Mouse (Mus musculus) kidney, embryonic 16.5 days (tissue): Measurements from ENCODE around the gene Serpinb6a. TPM values are rescaled to one million over a fixed set of nuclear protein-coding genes. Genes with fewer than 3 reads are reported as not detected.

Experiments
- ATAC-seq: fragments of 200-750 bp; cut with Nextera tagmentation; 2 replicates; pipeline ENCODE4 v1.8.0; 2017; ENCODE audit warnings: moderate TSS enrichment; ENCODE audit not compliant: low FRiP score, low TSS enrichment
- H3K27ac ChIP-seq: fragments of 300-500 bp; sonication (generic); 2 replicates; pipeline ENCODE4 v1.5.1; 2014; ENCODE audit warnings: low read length
- H3K27me3 ChIP-seq: fragments of 300-500 bp; sonication (generic); 2 replicates; pipeline ENCODE4 v1.6.1; 2014; ENCODE audit warnings: low read length, control low read depth, mixed read lengths; ENCODE audit not compliant: insufficient read depth
- H3K36me3 ChIP-seq: fragments of 300-500 bp; sonication (generic); 2 replicates; pipeline ENCODE4 v1.6.1; 2014; ENCODE audit warnings: low read length, control low read depth, mixed read lengths; ENCODE audit not compliant: insufficient read depth
- H3K4me1 ChIP-seq: fragments of 300-500 bp; sonication (generic); 2 replicates; pipeline ENCODE4 v1.6.1; 2014; ENCODE audit warnings: low read length, control low read depth, mixed read lengths; ENCODE audit not compliant: insufficient read depth
- H3K4me2 ChIP-seq: fragments of 300-500 bp; sonication (generic); replicated peaks from 2 replicates; pipeline ENCODE4 v1.6.1; 2014; ENCODE audit warnings: low read depth, low read length
- H3K4me3 ChIP-seq: fragments of 300-500 bp; sonication (generic); 2 replicates; pipeline ENCODE4 v1.5.1; 2014; ENCODE audit warnings: mild to moderate bottlenecking, low read length
- H3K9ac ChIP-seq: fragments of 300-500 bp; sonication (generic); replicated peaks from 2 replicates; pipeline ENCODE4 v1.6.1; 2014; ENCODE audit warnings: low read length
- H3K9me3 ChIP-seq: fragments of 300-500 bp; sonication (generic); 2 replicates; pipeline ENCODE4 v1.6.1; 2016; ENCODE audit warnings: low read length, control low read depth
- WGBS: fragments of 180-500 bp; shearing (Covaris S2); extraction: QIAGEN DNeasy Blood & Tissue Kit; methylation state at CpG from one replicate; pipeline ENCODE4 v1.1.7; 2014; 5-methylcytosine and 5-hydroxymethylcytosine counted together
- polyA plus RNA-seq: library from polyadenylated mRNA; unstranded; fragments of >200 nt; fragmentation: Nextera tagmentation; extraction: Ambion mirVana; gene quantifications from 2 replicates; pipeline ENCODE4 v1.2.1, GENCODE M21; 2015

The Serpinb6a gene
- polyA plus RNA-seq, 1 experiment from 2014 or later = 72.8 TPM

DNA sequence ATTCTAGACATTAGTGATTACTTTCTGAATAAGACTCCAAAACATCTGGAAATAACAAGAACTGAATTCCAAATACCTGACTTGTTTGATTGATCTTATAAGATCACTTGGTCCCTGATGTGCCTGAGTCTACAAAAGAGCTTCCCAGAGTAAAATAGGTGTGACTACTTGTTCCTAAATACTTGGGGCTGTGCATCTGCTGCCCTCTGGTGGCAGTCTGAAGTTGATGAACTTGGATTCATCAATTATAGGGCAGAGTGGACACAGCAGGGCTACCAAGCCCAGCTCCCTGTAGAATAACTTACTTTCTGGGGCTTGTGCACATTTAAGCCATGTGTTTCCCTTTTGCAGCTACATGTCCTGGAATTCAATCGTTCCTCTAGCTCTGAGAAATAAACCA is 7.4 kb downstream of the Serpinb6a start:
- H3K27ac ChIP-seq = no peak overlapping the region
- no peaks in the 10 kb centered on the region for H3K36me3 ChIP-seq
- no peak overlapping the region for H3K4me2 ChIP-seq
- H3K9ac ChIP-seq = no peak overlapping the region
- no peak overlapping the region for H3K4me3 ChIP-seq
- no peaks in the 10 kb centered on the region for H3K9me3 ChIP-seq
- H3K4me1 ChIP-seq = no peaks in the 10 kb centered on the region
- no peaks in the 10 kb centered on the region for H3K27me3 ChIP-seq
- WGBS = 15% methylated on average over 1 of the region's 1 CpGs
- 0 out of 2 replicates have a peak, but pooled peaks have one; percentile 61 for ATAC-seq

DNA sequence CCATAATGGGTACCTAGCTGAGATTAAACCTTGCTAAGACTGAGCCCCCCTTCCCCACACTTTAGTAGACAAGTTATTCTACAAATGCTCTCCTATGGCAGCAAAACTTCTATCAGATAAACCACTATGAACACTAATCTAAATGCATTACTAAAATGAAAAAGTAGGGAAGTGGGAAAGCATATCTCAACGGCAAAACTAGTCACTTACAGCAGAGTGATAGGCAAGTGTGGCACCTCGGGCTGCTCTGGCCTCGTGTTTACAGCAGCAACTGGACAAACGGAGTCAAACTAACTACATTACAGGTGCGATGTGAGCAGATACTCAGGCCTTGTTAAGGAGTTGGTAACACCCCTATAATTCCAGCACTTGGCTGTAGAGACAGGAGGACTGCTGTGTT is 13.0 kb downstream of the Serpinb6a start:
- no peaks in the 10 kb centered on the region for H3K9me3 ChIP-seq
- H3K4me3 ChIP-seq = no peak overlapping the region
- H3K27ac ChIP-seq = no peak overlapping the region
- H3K36me3 ChIP-seq = 0 out of 2 replicates have a peak, but pooled peaks cover 15% of the 10 kb centered on the region
- H3K4me1 ChIP-seq = no peaks in the 10 kb centered on the region
- 81% methylated on average over 5 of the region's 5 CpGs for WGBS
- no peak overlapping the region for H3K9ac ChIP-seq
- no peak for ATAC-seq
- H3K27me3 ChIP-seq = no peaks in the 10 kb centered on the region
- no peak overlapping the region for H3K4me2 ChIP-seq

DNA sequence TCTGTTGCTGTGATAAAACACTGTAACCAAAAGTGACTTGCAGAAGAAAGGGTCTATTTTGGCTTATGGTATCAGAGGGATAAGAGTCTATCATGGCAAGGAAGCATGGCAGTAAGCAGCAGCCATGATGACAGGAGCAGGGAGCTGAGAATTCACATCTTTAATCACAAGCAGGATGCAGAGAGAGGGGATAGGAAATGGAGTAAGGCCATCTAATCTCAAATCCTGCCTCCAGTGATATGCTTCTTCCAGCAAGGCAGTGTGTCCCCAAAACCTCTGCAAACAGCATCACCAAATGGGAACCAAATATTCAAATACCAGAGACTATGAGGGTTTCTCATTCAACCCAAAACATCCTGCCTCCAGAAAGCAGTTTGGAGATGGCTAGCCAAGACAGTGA is 36.0 kb downstream of the Serpinb6a start:
- H3K4me1 ChIP-seq = peaks cover 9% of the 10 kb centered on the region; the same call in 1 of the 2 replicates
- H3K27me3 ChIP-seq = no peaks in the 10 kb centered on the region
- no peak overlapping the region for H3K4me2 ChIP-seq
- no peak overlapping the region for H3K9ac ChIP-seq
- no peaks in the 10 kb centered on the region for H3K9me3 ChIP-seq
- no peaks in the 10 kb centered on the region for H3K36me3 ChIP-seq
- ATAC-seq = no peak
- H3K4me3 ChIP-seq = no peak overlapping the region
- no peak overlapping the region for H3K27ac ChIP-seq

DNA sequence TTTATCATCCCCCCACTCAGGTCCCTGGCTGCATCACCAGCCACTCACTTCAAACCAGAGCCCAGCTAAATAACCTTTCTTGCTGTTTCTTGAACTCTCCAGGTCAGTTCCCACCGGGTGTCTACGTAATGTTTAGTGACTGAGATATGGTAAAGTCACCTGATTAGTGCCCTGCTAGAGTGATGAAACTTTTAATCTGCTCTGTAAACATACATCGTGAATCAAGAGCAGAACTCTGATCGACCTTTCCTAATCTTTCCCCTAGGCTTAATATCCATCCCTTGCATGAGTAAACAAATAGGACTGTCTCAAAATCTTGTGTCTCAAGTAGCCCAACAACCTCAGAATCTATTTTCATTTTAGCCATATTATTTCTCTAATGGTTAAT is 36.6 kb downstream of the Serpinb6a start:
- no peaks in the 10 kb centered on the region for H3K27me3 ChIP-seq
- H3K27ac ChIP-seq = no peak overlapping the region
- H3K4me3 ChIP-seq = no peak overlapping the region
- no peak for ATAC-seq
- no peaks in the 10 kb centered on the region for H3K36me3 ChIP-seq
- peaks cover 9% of the 10 kb centered on the region; the same call in 1 of the 2 replicates for H3K4me1 ChIP-seq
- no peaks in the 10 kb centered on the region for H3K9me3 ChIP-seq
- H3K4me2 ChIP-seq = peak overlapping the region; percentile 65
- H3K9ac ChIP-seq = no peak overlapping the region
- WGBS = 62% methylated on average over 4 of the region's 4 CpGs

DNA sequence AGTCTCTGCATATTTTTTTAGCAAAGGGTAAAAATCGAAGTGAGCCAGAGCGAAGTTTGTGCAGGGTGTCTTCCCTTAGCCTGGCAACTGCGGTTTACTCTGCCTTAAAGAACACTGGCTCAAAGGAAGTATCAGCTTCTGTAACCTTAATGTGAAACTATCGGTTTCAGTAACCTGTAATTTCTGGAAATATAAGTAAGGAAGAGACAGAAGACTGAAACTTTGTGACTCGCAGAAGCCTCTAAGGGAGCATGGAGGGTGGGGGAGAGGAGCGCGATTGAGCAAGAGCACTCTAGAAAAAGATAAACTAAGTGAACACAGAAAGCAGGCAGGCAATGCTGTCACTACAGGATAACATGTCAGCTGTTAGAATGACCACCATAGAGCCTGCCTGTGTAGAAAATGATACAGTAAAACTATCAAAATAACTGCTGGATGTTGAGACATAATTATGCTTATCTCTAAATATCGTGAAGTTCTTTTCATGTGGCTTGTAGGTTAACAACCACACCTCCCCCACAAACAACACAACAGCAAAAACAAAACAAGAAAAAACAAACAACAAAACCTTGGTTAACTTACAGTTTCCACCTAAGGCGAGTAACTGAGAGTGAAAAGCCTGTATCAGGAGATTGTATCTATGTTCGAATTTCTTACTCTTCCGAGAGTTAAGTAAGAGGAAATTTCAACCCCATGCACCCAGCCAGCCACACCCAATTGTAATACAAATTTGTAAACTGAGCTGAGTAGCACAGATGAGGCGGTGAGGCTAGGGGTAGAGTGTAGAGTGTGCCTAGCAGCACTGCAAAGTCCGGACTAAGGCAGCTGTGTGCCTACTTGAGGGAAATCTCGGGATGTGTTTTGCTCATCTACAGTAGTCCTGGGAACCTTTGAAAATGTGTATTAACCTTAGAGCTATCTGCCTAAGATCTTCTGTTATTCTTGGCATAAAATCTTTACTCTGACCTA is 37.3 kb downstream of the Serpinb6a start:
- H3K9me3 ChIP-seq = no peaks in the 10 kb centered on the region
- peak overlapping the region; percentile 96 for H3K27ac ChIP-seq
- ATAC-seq = peak; percentile 68; the same call in 1 of the 2 replicates
- 14% methylated on average over 14 of the region's 14 CpGs for WGBS
- no peaks in the 10 kb centered on the region for H3K27me3 ChIP-seq
- peaks cover 9% of the 10 kb centered on the region; the same call in 1 of the 2 replicates for H3K4me1 ChIP-seq
- peak overlapping the region; percentile 72 for H3K9ac ChIP-seq
- peak overlapping the region; percentile 65 for H3K4me2 ChIP-seq
- no peaks in the 10 kb centered on the region for H3K36me3 ChIP-seq
- peak overlapping the region; percentile 60 for H3K4me3 ChIP-seq

DNA sequence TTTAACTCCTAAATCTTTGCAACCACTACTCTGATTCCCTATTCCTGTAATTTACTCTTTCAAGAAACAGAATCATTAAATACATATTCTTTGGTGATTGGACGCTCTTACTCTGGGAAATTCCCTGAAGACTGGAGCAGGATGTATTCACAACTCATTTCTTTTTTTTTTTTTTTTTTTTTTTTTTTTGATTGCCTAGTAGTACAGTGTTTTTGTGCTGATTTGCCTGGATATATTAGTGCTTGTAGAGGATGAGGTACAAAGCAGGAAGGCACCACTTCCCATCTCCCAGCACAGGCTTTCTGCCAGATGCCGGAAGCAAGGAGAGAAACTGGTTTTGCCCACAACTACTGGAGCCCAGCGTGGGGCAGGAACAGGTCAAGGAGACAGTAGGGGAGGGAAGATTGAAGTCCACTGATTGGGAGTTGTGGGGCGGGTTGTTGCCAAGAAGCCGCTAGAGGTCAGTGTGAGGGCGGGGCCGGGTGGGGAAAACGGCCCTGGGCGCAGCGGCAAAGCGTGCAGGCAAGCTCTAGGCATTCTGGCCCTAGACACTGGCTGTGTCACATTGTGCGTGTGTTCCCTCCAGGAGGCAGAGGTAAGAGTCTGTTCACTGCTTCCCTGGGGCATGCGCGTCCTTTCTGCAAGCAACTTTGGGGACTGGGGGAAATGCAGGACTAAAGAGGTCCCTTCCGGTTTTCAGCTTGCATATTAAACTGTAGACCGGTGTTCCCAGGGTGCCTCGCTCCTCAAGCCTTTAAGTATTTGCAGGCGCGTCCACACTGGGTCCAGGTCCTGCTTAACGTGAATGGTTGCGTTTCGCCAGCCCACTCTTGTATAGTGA is 38.2 kb downstream of the Serpinb6a start, which contains the start of gene Nqo2:
Gene Nqo2, plus strand, starts transcription at position 482 of the 841 bp plus-strand sequence.
- peak within 1 kb of the TSS; percentile 65 for H3K4me2 ChIP-seq
- no peaks in the 10 kb centered on the region for H3K27me3 ChIP-seq
- ATAC-seq = peak; percentile 96
- H3K4me1 ChIP-seq = peaks cover 9% of the 10 kb centered on the region; the same call in 1 of the 2 replicates
- peak within 1 kb of the TSS; percentile 72 for H3K9ac ChIP-seq
- peak within 1 kb of the TSS; percentile 96 for H3K27ac ChIP-seq
- H3K9me3 ChIP-seq = no peaks in the 10 kb centered on the region
- no peaks in the 10 kb centered on the region for H3K36me3 ChIP-seq
- H3K4me3 ChIP-seq = peak within 1 kb of the TSS; percentile 60
- WGBS = 2% methylated on average over 22 of the region's 22 CpGs

DNA sequence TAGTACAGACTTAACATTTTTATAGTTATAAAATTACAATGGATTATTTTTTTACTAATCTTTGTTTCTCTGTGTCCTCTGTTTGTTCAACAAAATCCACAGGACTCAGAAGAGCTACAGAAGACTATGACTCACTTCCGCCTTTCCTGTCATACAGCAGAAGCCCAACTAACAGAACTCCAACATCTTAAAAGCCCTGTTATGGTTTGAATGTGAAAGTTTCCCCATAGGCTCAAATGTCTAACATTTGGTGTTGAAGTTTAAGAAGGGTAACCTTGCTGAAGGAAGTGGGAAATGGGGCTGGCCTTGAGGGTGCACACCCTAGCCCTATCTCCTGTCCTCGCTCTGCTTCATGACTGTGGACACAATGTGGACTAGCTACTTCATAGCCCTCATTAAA is 42.8 kb downstream of the Serpinb6a start:
- no peaks in the 10 kb centered on the region for H3K27me3 ChIP-seq
- no peak overlapping the region for H3K4me2 ChIP-seq
- H3K4me1 ChIP-seq = no peaks in the 10 kb centered on the region
- no peak for ATAC-seq
- H3K36me3 ChIP-seq = no peaks in the 10 kb centered on the region
- no peak overlapping the region for H3K4me3 ChIP-seq
- no peak overlapping the region for H3K27ac ChIP-seq
- 91% methylated on average over 2 of the region's 2 CpGs for WGBS
- no peak overlapping the region for H3K9ac ChIP-seq
- no peaks in the 10 kb centered on the region for H3K9me3 ChIP-seq

DNA sequence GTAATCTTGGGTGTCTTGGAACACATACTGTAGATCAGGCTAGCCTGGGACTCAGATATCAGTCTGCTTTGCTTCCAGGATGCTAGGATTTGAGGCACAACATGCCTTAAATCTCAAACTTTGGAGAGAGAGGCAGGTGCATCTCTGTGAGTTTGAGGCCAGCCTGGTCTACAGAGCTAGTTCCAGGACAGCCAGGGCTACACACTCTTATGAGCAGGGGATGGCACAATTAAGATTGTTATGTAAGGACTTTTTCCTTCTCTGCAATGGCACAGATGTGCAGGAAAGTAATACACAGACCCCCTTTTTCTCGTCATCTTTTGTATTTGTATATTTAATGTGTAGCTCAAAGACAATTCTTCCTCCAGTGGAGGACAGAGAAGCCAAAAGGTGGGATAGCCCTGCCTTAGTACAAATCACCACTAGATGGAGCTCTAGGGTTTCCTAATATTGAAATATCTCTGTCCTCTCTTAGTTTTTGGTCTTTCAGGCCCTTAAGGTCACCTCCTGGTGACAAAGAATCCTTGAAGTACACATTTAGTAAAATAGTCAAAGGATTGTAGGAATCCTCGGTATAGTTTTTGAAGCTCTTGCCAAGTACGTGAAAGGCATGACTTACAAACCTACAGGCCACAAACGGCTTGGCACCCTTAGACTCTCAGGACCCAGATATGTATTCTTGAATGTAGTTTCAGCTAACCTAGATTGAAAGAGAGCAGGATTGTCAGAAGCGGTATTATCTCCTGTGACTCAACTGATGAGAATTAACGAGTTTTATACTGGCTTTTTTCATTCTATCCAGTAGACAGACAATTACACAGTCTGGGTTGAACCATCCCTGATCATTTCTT is 45.8 kb downstream of the Serpinb6a start:
- Histone ChIP-seq H3K4me1 (no peaks in the 10 kb centered on the region), H3K4me3 (no peak overlapping the region), H3K27ac (no peak overlapping the region), H3K9me3 (no peaks in the 10 kb centered on the region), H3K27me3 (no peaks in the 10 kb centered on the region), H3K4me2 (no peak overlapping the region), H3K36me3 (no peaks in the 10 kb centered on the region), H3K9ac (no peak overlapping the region)
- 40% methylated on average over 6 of the region's 6 CpGs for WGBS
- ATAC-seq = peak; percentile 65; the same call in 1 of the 2 replicates

DNA sequence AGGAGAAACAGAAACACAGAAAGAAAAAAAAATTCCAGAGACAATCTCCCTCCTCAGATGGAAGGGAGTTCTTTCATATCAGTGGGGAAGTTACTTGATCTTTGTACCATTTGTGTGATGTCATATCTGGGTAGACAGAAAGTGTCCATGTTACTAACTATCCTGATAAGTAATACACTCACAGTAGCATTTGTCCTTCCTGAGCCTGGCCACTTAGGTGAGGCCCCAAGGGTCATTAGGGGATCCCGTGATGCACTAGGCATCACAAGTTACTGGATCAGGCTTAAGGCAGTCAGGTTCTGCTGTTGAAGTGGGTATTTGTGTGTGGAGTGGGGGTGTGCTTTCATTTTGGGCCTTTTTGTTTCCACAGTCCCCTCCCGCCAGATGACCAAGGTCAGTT is 49.6 kb downstream of the Serpinb6a start:
- no peak overlapping the region for H3K9ac ChIP-seq
- H3K4me2 ChIP-seq = no peak overlapping the region
- H3K4me1 ChIP-seq = no peaks in the 10 kb centered on the region
- 84% methylated on average over 2 of the region's 2 CpGs for WGBS
- H3K36me3 ChIP-seq = no peaks in the 10 kb centered on the region
- H3K27me3 ChIP-seq = no peaks in the 10 kb centered on the region
- no peak overlapping the region for H3K4me3 ChIP-seq
- H3K27ac ChIP-seq = no peak overlapping the region
- no peaks in the 10 kb centered on the region for H3K9me3 ChIP-seq
- no peak for ATAC-seq
